Mouse (Mus musculus) CD4-positive, CD25-positive, alpha-beta regulatory T cell, adult 9 weeks (primary cell): ENCODE results near the gene Kcnmb4. TPM values are rescaled to one million over a fixed set of nuclear protein-coding genes. Genes with fewer than 3 reads are reported as not detected.

Experiments used
- polyA plus RNA-seq: library from polyadenylated mRNA; unstranded; fragments of 100-300 nt; shearing (Covaris generic); gene quantifications from one replicate; pipeline ENCODE4 v1.2.1, GENCODE M21; 2017

Gene Kcnmb4
- polyA plus RNA-seq, result 4.0 TPM

GRCm38 (mm10) chr10:116473759-116474549, at the start of gene Kcnmb4:
Gene Kcnmb4, minus strand, starts transcription at chr10:116473878.

Other genes starting within 250 kb of the Kcnmb4 start
- gene Ptprb, start 198.4 kb downstream of the Kcnmb4 start, polyA plus RNA-seq, result 0.06 TPM
- 131 TPM for gene Cnot2, start 107.6 kb upstream of the Kcnmb4 start, polyA plus RNA-seq